Mouse (Mus musculus): ENCODE data around the gene Gng4.

GRCm38 (mm10) chr13:13820234-13821123, 36.6 kb downstream of the Gng4 start:
- no peak for TF ChIP-seq CTCF (IDR thresholded peaks at IDR 0.05; ENCODE audit: borderline replicate concordance, extremely low read depth, insufficient read depth, insufficient read length)
- TF ChIP-seq POLR2A (IDR thresholded peaks at IDR 0.05; ENCODE audit: borderline replicate concordance, extremely low read depth, insufficient read depth, insufficient read length, poor library complexity, severe bottlenecking), result no peak

Data from brain, embryonic 14.5 days (tissue).